Mouse (Mus musculus) activated CD4-positive, CD25-positive, alpha-beta regulatory T cell, adult 4 months (primary cell): ENCODE data around the gene Gm20721. TPM values are rescaled to one million over a fixed set of nuclear protein-coding genes. Genes with fewer than 3 reads are reported as not detected.
A peak's percentile ranks its signal among the peaks of the same experiment; 100 is the strongest.
"Not testable (repeated sequence)": the region's sequence is repeated elsewhere in the genome, so short reads cannot be mapped to it uniquely, and the experiment has no call there.

Experiments used
- ATAC-seq: one replicate; pipeline ENCODE4 v1.8.0; 2017
- polyA plus RNA-seq, 2 experiments: library from polyadenylated mRNA; unstranded; fragments of 100-300 nt; shearing (Covaris generic); gene quantifications; one replicate each; pipeline ENCODE4 v1.2.1; 2017

Gm20721 gene
- under 1 TPM in 1 of 2 experiments, not detected in 1; 0.40 TPM for polyA plus RNA-seq

DNA sequence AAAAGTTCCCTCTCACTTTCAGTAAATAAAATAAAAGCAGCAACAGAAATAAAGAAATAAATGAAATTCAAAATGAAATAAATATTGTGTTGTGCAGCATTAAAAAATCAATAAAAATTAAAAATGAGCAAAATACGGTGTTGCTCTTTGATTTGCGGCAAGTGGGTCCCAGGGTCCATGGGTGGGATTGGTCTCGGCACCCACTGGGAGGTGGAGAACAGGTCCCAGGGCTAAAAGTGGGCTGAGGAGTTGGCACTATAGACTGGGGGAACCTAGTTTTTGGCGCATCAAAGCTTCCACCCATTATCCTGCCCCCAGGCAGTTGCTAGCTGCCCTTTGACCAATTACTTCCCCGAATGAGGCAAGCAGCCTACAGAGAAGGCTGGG, at the start of gene Gm20721:
Gene Gm20721, minus strand, starts transcription at position 101 of the 387 bp plus-strand sequence.
- no peak for ATAC-seq

DNA sequence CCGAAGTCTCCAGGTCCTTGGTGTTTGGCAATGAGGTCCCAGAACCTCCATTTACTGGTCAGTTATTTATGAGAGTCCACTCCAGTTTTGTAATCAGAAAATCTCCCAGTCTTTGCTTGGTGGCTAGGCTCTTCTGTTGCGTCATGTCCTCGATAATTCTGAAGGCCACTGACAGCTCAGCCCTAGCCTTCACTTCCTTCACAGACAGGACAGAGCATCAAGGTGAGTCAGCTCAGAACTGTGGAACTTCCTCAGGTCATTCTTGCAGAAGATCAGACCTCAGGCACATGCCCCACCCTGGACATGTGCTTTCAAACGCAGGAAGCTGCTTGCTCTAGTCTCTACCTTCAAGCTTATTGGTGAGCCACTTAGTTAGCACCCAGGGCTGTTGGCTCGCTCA, 46.9 kb upstream of the Gm20721 start:
- ATAC-seq, result no peak

DNA sequence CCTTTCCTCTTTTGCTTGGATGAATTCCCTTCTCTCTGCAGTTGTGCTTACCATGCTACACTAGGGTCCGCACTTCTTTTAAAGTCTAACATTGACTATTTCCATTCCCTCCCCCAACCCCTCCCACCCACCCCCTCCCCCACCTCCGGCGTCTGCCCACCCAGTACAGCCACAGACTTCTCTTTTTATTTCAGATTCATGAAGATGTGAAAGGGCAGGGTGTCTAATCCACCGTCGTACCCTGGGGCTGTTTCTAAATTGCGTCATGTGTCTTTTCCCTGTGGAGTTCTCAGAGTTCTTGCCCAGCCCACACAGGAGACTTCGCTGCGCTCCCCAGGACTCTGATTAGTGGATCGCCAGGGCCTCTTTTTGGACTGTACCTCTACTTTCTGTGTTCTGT, 46.0 kb upstream of the Gm20721 start:
- ATAC-seq, result no peak

DNA sequence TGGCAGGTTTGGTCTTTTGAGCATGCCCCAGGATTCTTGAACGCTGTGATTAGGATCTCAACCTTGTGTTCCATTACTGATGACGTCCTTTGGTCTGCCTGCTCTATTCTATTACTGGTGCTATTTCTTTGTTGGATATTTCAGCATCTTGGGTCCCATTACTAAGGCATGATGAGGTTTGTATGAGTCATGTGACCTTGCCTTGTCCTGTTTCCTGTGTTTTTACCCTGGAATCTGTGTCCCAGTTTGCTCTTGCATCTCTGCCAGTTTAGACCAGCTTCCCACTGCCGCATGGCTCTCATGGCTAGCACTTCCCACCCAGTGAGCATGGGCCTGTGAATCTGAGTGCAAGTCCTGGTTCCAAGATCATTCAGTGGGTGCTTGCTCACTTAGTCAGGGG, 45.4 kb upstream of the Gm20721 start:
- ATAC-seq, result no peak

DNA sequence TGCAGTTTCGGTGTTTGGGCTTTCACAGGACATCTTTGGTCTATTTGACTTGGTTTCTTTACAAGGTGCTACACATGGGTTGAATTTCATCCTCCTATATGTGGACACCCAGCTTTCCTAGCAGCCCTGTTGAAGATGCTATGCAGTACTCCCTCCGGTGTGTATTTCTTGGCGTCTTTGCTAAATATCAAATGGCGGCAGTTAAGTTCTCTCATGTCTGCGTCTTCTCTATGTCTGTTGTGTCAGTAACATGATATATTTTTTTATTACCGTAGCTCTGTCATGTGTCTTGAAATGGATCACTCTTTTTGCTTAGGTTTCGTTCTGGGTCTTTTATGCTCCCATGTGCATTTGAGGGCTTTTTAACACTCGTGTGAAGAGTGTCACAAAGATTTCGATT, 34.5 kb upstream of the Gm20721 start:
- no peak for ATAC-seq

DNA sequence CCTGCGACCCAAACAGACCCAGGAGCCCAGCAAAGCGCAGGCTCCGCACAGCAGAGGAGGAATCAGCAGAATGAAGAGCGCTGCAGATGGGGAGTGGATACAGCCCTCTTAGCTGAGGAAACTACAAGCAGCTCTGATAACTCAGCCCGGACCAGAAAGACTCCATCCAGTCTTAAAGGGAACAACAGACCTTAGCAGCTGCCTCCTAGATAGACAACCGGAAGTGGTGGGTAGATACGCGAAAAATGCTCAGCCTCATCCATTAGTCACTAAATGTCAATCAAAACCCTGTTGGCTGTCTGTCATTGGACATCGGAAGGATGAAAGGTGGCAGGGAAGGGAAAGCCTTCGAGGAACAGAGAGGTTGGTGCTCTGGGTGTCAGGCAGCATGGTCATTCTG, 20.1 kb upstream of the Gm20721 start:
- ATAC-seq, result no peak

DNA sequence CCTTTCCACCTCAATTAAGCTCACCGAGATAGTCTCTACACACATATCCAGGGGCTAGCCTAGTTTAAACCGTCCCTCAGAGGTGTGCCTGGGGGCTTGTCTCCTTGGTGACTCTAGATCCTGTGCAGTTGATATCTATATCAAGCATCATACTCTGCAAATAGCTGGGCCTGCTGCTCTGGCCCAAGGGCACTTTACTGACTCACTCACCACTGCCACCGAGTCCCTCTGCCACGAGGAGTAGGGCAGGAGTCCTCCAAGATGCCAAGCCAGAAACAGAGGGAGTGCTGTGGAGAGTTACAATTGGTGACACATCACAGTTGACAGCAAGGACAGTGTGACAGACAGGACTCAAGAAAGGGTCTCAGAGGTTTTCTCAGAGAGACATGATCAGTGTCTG, 13.1 kb upstream of the Gm20721 start:
- no peak for ATAC-seq

DNA sequence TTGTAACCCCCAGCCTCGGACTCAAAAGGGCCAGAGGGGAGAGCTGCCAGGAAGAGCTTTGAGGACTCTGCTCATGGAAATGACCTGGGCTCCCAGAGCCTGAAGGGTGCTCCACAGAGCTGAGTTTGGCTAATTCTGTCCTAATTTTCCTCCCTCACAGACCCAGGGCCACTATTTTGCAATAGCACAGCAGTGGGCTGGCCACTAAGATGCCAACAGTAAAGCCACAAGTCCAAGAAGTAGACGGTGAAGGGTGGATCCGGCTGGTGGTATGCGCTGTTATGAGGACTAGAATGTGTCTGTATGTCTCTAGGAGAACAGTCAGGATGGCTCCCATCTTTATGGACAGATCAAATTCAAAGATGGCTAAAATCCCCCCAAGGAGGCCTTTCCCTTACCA, 12.0 kb upstream of the Gm20721 start:
- ATAC-seq, result no peak

DNA sequence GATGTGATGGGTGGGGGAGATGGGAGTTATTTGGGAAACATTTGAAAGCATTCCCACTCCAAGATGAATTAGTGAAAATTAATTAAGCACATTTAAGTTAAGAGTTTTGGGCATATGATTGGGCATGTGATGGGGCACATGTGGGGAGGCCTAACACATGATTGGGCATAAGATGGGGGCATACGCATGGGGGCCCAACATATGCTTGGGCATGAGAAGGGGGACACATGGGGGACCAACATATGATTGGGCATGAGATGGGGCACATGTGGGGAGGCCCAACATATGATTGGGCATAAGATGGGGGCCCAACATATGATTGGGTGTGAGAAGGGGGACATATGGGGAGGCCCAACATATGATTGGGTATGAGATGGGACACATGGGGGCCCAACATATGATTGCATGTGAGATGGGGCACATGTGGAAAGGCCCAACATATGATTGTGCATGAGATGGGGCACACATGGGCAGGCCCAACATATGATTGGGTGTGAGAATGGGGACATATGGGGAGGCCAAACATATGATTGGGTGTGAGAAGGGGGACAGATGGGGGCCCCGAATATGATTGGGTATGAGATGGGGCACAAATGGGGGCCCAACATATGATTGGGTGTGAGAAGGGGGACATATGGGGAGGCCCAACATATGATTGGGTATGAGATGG, 622 bp upstream of the Gm20721 start:
- ATAC-seq, result not testable (repeated sequence)

DNA sequence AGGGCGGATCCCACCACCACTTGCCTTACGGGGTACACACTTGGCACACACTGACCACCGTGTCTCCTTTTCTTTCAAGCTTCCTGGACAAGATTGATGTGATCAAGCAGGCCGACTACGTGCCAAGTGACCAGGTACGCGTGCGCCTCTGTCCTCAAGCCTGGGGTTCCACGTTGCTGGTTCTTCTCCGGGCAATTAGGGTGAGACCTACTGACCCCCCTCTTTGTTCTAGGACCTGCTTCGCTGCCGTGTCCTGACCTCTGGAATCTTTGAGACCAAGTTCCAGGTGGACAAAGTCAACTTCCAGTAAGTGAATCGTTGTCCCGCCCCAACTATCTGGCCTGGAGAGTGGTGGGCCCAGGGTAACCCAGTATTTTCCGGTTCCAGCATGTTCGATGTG, 1.5 kb downstream of the Gm20721 start:
- no peak for ATAC-seq

DNA sequence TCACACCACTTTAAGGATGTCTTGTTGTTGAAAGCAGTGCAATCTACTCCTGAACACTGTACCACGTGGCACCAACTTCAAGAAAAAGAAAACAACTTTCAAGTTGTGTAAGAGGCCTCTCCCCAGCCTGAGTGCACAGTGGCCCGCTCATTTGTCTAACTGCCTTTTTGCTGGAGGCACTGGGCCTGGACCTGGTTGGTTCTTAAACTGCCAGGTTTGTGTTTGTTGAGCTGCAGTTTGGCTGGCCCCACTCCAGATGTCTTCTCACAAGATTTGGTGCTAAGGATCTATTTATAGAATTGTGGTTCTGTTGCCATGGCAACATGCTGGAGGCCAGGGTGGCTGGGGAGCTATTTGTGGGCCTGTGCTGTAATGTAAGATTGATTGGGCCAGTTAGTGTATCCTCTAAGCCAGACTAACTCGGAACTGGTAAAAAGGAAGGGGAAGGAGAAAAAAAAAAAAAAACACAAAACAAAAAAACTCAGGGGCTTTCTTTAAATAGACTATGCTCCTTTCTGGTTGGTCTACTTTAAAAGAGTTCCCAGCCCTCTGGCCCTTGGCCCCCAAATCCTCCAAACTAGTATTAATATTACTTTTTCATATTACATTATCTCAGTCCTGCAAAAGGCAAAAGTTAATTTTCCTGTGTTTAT, 2.4 kb downstream of the Gm20721 start:
- ATAC-seq, result peak; percentile 79

DNA sequence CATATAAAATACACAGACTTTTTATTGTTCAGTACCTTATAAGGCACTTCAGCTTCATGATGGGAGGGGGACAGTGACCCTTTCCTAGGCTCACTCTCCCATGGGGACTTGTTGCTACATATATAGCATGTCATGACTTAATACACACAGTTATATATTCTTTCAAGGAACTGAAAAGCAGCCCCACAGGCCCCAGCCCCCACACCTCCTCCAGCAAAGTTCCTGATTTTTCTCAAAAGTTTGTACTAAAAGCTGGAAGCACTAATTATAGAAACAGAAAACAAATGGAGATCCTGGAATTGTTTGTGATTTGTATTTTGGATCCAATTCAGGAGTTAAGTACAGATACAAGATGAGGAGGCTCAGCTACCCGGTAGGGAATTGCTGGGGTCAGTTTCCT, 2.9 kb downstream of the Gm20721 start:
- ATAC-seq, result no peak

DNA sequence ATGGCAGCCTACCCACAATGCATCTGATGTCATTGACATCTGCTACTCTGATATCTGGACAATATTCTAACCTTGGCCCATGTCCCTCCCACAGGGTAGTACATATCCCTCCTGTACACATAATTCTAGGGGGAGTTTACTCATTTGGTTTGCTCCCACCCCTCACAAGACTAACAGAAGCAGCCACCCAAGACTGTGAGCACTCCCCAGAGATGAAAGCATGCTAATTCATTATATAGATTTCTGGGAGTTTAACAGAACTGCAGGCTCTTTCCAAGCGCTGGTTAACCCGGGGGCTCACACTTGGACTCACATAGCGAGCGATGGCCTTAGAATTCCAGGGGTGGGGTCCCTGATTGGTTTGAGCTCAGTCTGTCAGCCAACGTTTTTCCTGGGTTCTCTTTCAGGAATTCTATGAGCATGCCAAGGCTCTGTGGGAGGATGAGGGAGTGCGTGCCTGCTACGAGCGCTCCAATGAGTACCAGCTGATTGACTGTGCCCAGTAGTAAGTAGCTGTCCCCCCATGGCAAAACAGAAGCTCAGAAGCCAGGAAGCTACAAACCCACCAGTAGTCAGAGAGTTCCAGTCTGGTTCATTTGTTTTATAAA, 3.6 kb downstream of the Gm20721 start:
- no peak for ATAC-seq

DNA sequence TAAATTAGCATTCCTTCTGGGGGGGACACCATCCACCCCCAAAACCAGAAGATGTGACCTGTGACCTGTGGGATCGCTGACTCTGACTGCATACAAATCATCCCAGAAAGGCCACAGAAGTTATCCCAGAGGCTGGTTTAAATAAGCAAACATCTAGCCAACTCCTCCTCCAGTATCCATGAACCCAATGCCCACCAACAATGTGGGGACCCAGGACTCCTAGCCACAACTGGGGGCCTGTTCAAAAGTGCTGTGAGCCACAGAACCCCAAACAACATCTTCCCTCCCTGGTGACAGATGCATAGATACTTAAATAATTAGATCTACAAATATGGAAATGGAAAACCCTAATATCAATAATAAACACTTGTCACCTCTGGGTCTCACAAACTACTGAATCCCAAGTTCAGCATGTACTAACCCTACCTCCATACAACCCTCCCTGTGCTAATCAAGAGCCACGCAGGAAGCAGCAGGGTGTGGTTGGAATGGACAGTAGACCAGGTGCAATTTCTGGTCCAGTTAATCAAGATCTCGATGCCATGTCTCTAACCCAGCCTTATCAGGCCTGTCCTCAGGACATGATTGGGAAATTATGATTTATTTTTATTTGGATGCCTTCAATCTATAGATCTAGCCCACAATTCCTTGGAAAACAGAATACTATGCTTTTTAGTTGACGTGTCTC, 5.5 kb downstream of the Gm20721 start:
- ATAC-seq, result no peak

DNA sequence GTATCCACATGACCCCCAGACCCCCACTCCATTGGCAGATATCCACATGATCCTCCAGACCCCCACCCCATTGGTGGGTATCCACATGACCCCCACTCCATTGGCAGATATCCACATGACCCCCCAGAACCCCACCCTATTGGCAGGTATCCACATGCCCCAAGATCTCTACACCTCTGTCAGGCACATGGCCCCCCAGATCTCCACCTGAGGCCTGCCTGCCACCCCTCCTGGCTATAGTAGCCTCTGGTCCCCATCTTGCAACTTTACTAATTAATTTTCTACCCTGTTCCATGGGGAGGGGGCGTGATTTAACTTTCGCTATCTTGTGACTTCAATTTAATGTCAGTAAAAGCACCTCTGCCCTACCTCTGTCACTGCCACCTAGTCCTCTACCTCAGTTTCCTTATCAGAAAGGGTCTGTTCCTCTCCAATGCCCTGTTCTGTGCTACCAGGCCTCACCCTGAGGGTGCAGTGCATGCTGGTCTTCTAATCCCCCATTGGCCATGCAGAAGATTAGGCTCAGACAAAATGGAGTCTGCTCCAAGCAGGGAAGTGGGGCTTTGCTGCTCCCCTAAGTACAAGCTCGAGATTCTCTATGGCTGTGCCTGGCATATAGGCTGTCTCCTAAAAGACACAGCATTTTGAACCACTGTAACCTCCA, 6.2 kb downstream of the Gm20721 start:
- no peak for ATAC-seq

DNA sequence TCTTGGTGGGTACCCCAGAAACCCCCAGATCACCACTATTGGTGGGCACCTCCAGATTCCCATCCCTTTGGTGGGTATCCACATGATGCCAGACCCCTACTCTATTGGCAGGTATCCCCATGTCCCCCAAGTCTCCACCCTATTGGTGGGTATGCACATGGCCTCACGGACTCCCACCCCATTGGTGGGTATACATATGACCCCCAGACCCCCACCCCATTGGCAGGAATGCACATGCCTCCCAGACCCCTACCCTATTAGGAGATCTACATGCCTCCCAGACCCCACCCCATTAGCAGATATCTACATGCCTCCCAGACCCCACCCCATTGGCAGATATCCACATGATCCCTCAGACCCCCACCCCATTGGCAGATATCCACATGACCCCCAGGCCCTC, 6.8 kb downstream of the Gm20721 start:
- no peak for ATAC-seq

DNA sequence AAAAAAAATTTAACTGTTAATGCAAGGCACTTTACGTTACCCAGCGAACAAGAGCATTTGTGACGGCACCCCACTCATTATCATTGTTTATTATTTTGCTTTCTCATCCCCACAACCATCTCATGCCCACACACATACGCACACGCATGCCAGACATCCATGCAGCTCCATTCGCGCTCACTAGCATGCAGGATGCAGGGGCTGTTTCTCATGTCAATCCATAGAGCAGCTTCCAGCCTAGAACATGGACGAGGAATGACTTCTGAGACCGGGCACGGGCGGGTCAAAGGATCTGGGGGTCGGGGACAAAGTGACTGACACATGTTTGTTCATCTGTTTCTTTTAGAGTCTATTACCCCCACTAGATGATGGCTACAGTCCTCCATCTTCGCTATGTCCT, 9.2 kb downstream of the Gm20721 start:
- no peak for ATAC-seq

DNA sequence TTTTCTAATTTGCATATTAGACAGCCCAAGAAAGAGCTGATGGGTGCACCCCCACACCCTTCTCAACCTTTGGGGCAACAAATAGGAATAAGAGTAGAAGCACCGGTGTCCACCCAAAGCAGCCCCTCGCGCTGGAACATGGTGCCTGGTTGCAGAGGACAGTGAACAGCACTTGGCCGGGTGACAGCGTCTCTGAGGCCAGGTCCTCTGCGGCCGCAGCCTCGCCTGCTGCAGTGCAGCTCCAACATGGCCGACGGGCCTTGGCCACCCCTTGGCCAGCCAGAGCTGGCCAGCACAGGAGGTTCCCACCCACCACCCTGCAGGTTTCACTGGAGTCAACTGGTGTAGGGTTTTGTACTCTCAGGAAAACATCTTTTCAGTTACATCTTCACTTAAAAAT, 12.1 kb downstream of the Gm20721 start:
- no peak for ATAC-seq

DNA sequence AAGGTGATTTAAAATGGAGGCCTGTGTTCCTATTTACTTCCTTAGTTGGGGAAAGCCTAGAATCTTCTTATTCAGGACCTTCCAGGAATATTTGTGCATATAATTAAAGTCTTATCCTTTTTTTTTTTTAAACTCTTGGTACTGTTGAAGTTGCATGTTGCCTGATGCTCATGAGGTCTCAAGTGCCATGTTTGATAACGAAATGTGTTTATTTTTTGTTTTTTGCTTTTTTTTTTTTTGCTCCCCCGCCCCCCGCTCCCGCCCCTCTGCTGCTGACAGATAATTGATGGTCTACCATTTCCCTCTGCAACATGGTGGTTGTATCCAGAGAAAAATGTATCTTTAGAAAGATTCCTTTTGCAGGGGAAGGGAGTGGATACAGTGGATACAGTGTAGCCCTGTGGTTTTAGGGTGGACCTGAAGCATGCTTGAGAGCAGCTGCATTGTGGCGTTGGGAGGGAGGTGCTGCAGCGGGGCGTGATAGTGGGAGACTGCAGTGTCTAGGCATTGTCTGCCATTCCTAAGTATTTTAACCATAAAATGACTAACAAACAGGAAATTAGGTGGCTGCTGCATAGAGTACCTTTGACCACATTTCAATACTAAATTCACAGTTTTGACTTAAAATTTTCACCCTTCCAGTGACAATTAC, 13.1 kb downstream of the Gm20721 start:
- no peak for ATAC-seq

DNA sequence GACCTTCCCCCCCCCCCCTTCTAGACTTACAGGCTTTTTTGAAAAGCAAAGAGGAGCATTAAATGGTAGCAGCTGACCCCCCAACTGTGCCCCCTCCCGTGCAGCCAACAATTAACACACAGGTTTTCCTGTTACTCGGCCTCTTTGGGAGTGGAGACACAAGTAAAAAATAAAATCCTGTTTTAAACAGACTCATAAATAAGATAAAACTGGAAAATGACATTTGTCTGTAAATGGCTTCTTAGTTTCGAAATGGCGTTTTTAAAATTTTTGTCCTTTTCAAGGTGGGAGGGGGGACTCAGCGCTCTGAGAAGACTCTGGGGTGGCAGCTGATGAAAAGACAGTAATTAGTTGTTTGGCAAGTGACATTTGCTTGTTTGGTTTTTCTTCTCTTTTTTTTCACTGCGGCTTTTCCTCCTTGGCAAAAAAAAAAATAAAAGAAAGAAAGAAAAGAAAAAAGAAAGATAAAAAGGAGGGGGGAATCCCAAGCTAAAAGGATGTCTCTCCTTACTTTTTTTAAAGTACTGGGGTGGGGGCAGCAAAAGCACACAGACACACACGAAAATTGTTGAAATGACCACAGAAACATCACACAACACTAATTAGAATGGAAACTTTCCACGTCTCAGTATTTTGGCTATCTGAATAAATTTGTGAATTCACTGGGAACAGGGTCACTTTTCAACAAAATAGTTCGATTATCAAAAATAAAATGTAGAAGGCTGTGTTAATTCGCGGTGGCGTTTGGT, 15.1 kb downstream of the Gm20721 start:
- no peak for ATAC-seq

DNA sequence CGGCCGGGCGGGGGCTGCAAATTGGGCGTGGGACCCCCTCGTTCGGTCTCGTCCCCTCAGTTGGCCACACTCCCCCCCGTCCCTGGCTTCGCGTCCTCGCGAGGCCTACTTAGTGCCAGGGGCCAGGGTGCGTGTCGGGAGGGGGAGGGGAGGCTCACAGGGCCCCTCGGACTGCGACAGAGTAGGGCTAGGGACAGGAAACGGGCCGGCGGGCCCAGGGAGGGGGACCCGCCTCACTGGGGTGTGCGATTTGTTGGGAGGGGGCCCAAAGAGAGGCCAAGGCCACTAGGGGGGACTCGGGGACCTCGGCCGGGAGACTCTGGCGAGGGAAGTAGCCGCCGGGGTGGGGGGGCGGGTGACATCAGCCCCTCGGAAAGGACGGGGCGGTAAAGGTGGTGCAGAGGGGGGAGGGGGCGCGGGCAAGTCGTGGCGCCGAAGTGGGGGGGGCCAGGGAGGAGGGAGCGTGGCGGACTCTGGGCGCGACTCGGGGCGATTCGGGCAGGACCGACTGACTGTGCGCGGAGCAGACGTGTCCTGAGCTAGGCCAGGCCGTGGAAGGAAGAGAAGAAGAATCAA, 15.8 kb downstream of the Gm20721 start:
- peak; percentile 13 for ATAC-seq
